Mouse (Mus musculus) limb, embryonic 11.5 days (tissue): ENCODE measurements around the gene Pld4. TPM values are rescaled to one million over a fixed set of nuclear protein-coding genes. Genes with fewer than 3 reads are reported as not detected.

Experiments
- ATAC-seq: fragments of 200-750 bp; cut with Nextera tagmentation; 2 replicates; pipeline ENCODE4 v1.8.0; 2017; ENCODE audit warnings: low read depth; ENCODE audit not compliant: insufficient number of reproducible peaks, low FRiP score, low TSS enrichment
- DNase-seq: peaks from one replicate; pipeline ENCODE4 v3.0.0-alpha.2; 2015; ENCODE audit warnings: low spot score
- H3K27ac ChIP-seq: fragments of 300-500 bp; sonication (generic); replicated peaks from 2 replicates; pipeline ENCODE4 v1.5.1; 2014; ENCODE audit warnings: low read depth, mild to moderate bottlenecking, low read length
- H3K27me3 ChIP-seq: fragments of 300-500 bp; sonication (generic); 2 replicates; pipeline ENCODE4 v1.6.1; 2014; ENCODE audit warnings: mild to moderate bottlenecking, low read length, mixed read lengths; ENCODE audit not compliant: control insufficient read depth, insufficient read depth
- H3K36me3 ChIP-seq: fragments of 300-500 bp; sonication (generic); 2 replicates; pipeline ENCODE4 v1.6.1; 2014; ENCODE audit warnings: mild to moderate bottlenecking, low read length, moderate library complexity, mixed read lengths; ENCODE audit not compliant: control insufficient read depth, insufficient read depth
- H3K4me1 ChIP-seq: fragments of 300-500 bp; sonication (generic); 2 replicates; pipeline ENCODE4 v1.6.1; 2014; ENCODE audit warnings: low read length, mixed read lengths; ENCODE audit not compliant: control insufficient read depth, insufficient read depth
- H3K4me2 ChIP-seq: fragments of 300-500 bp; sonication (generic); 2 replicates; pipeline ENCODE4 v1.6.1; 2014; ENCODE audit warnings: low read depth, mild to moderate bottlenecking, moderate library complexity; ENCODE audit not compliant: severe bottlenecking
- H3K4me3 ChIP-seq: fragments of 300-500 bp; sonication (generic); 2 replicates; pipeline ENCODE4 v1.5.1; 2014; ENCODE audit warnings: low read depth, low read length
- H3K9ac ChIP-seq: fragments of 300-500 bp; sonication (generic); 2 replicates; pipeline ENCODE4 v1.6.1; 2014; ENCODE audit warnings: mild to moderate bottlenecking, low read length
- H3K9me3 ChIP-seq: fragments of 300-500 bp; sonication (generic); 2 replicates; pipeline ENCODE4 v1.6.1; 2016; ENCODE audit warnings: low read length; ENCODE audit not compliant: control insufficient read depth
- WGBS: fragments of 180-500 bp; shearing (Covaris S2); extraction: QIAGEN DNeasy Blood & Tissue Kit; methylation state at CpG from one replicate; pipeline ENCODE4 v1.1.7; 2014; 5-methylcytosine and 5-hydroxymethylcytosine counted together
- polyA plus RNA-seq: library from polyadenylated mRNA; unstranded; fragments of >200 nt; fragmentation: Nextera tagmentation; extraction: Ambion mirVana; gene quantifications from 2 replicates; pipeline ENCODE4 v1.2.1, GENCODE M21; 2014

Gene Pld4
- polyA plus RNA-seq, 1 experiment from 2014 or later = 2.8 TPM

DNA sequence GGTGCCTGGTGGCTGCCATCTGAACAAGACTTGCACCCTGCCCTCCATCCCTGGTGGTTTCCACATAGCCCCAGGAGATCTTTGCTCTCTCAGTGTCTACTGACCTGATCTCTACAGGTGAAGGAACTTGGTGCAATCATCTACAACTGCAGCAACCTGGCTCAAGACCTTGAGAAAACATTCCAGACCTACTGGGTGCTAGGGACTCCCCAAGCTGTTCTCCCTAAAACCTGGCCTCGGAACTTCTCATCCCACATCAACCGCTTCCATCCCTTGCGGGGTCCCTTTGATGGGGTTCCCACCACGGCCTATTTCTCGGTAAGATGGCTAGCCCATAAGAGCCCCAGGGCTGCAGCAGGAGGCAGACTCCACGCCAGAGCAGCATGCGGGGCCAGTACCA lies 6.1 kb downstream of the Pld4 start:
- Histone ChIP-seq H3K4me1 (no peaks in the 10 kb centered on the region), H3K4me2 (no peak overlapping the region), H3K4me3 (no peak overlapping the region), H3K27me3 (no peaks in the 10 kb centered on the region), H3K9me3 (no peaks in the 10 kb centered on the region), H3K27ac (no peak overlapping the region), H3K36me3 (no peaks in the 10 kb centered on the region), H3K9ac (no peak overlapping the region)
- DNase-seq = no peak
- 89% methylated on average over 7 of the region's 7 CpGs for WGBS
- no peak for ATAC-seq

DNA sequence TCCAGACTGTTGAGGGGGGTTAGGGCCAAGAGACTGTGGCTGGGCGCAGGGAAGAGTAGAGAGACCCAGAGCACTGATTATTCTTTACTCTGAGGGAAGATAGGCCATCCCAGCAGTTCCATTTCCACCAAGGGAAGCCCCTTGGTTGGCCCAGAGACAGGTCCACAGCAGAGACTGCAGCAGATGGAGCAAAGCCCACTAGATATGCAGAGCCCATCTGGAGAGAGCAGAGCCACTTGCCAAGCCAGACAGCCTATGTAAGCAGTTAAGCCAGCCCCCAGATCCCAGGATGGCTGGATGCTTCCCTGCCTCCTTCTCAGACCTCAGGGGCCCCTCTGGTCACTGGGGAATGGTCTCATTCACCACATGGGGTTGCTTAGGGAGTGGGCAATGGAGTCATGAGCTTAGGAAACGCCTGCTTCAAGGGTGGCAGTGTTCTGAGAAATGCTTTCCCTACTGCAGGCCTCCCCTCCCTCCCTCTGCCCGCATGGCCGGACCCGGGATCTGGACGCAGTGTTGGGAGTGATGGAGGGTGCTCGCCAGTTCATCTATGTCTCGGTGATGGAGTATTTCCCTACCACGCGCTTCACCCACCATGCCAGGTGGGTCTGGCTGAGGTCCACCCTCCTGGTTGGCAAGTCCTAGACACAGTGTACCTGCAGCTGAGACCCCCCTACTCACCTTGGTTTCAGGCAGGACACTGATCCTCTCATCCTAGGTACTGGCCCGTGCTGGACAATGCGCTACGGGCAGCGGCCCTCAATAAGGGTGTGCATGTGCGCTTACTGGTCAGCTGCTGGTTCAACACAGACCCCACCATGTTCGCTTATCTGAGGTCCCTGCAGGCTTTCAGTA lies 6.8 kb downstream of the Pld4 start:
- Histone ChIP-seq H3K36me3 (no peaks in the 10 kb centered on the region), H3K9me3 (no peaks in the 10 kb centered on the region), H3K4me1 (no peaks in the 10 kb centered on the region), H3K4me2 (no peak overlapping the region), H3K9ac (no peak overlapping the region), H3K27ac (no peak overlapping the region), H3K4me3 (no peak overlapping the region), H3K27me3 (no peaks in the 10 kb centered on the region)
- 89% methylated on average over 16 of the region's 16 CpGs for WGBS
- ATAC-seq = no peak
- no peak for DNase-seq

DNA sequence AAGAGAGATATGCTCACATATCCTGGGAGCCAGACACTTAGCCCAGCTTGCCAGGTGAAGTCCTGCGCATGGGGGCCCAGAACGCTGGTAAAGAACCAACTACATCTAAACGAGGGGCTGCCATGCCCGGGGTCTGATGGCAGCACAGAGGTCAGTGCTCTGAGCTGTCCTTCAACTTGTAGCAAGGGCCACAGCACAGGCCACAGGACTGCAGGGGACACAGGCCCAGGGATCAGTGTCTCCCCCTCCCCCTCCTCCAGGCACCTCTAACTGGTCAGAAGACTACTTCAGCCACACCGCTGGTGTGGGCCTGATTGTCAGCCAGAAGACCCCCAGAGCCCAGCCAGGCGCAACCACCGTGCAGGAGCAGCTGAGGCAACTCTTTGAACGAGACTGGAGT lies 7.7 kb downstream of the Pld4 start:
- Histone ChIP-seq H3K4me2 (no peak overlapping the region), H3K4me1 (no peaks in the 10 kb centered on the region), H3K4me3 (no peak overlapping the region), H3K9ac (no peak overlapping the region), H3K36me3 (no peaks in the 10 kb centered on the region), H3K9me3 (no peaks in the 10 kb centered on the region), H3K27me3 (no peaks in the 10 kb centered on the region), H3K27ac (no peak overlapping the region)
- 84% methylated on average over 8 of the region's 8 CpGs for WGBS
- DNase-seq = no peak
- ATAC-seq = no peak

DNA sequence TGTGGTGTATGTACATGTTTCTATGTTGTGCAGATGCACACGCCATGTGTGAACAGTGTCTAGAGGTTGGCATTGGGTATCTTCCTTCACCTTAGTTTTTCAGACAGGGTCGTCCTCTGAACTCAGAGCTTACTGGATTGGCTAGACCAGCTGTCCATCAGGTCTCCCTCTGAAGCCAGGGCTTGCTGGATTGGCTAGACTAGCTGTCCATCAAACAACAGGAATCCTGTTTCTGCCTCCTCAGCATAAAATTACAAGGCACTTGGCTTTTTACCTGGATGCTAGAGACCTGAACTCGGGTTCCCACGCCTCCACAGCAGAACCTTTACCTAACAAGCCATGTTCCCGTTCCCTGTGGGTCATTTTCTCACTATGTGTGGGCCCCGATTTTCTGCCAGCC lies 8.6 kb downstream of the Pld4 start:
- Histone ChIP-seq H3K4me1 (no peaks in the 10 kb centered on the region), H3K27me3 (no peaks in the 10 kb centered on the region), H3K4me2 (no peak overlapping the region), H3K36me3 (no peaks in the 10 kb centered on the region), H3K4me3 (no peak overlapping the region), H3K9ac (no peak overlapping the region), H3K9me3 (no peaks in the 10 kb centered on the region), H3K27ac (no peak overlapping the region)
- 90% methylated on average over 6 of the region's 6 CpGs for WGBS
- no peak for DNase-seq
- ATAC-seq = no peak

DNA sequence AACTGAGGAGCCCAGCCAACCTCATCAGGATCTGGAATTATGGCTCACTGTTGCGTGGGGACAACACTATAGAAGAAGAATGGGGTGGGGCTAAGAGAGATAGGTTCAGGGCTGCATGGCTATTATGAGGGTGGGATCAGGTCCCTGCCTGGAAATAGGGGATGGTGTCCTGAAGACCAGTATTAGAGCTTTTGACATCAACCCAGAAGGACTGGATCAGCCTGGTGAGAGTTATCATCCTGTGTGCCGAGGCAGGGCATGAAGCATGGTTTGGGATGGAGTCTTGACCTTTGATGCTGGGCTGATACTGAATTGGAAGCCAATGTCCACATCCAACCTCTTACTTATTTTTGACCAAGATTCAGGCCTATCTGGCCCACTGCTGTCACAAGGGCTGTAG lies 9.3 kb downstream of the Pld4 start:
- Histone ChIP-seq H3K27me3 (no peaks in the 10 kb centered on the region), H3K9ac (no peak overlapping the region), H3K4me1 (no peaks in the 10 kb centered on the region), H3K4me2 (no peak overlapping the region), H3K9me3 (no peaks in the 10 kb centered on the region), H3K4me3 (no peak overlapping the region), H3K27ac (no peak overlapping the region), H3K36me3 (no peaks in the 10 kb centered on the region)
- ATAC-seq (no peak), DNase-seq (no peak)
- 78% methylated on average over 2 of the region's 2 CpGs for WGBS

DNA sequence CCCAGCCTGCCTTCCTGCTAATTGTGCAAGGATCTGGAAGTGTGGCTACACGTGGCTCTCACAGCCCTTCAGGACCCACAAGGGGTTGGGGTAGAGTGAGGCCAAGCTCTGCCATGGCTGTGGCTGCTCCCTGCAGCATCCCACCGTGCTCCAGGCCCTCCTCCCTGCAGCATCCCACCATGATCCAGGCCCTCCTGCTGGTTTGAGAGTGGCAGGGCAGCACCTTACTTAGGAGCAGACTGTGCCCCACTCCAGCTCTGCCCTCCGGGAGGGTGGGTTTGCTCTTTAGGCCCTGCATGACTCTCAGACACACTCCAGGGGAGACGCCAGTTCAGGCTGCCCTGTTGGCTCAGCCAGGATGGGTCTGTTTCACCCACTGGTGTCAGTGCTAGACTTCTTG lies 9.9 kb downstream of the Pld4 start:
- 75% methylated on average over 4 of the region's 4 CpGs for WGBS
- Histone ChIP-seq H3K9ac (no peak overlapping the region), H3K27me3 (no peaks in the 10 kb centered on the region), H3K4me2 (no peak overlapping the region), H3K4me3 (no peak overlapping the region), H3K27ac (no peak overlapping the region), H3K9me3 (no peaks in the 10 kb centered on the region), H3K36me3 (no peaks in the 10 kb centered on the region), H3K4me1 (no peaks in the 10 kb centered on the region)
- ATAC-seq (no peak), DNase-seq (no peak)

DNA sequence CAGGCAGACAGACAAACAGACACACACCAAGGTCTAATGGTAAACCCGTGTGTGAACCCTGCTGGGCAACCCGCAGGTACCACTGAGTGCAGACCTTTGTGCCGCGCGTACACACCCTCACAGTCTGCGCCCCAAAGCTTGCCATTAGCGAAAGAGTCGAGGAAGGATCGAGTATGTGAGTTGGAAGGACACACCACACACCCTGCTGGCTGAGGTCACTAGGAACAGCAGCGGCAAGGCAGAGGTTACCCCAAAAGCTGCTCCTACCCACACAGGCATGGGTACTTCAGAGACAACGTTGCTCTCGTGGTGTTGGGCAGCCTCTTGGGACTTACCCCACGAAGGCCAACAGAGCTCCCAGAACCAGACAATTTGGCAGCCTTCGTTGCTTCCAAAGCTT lies 11.9 kb downstream of the Pld4 start:
- Histone ChIP-seq H3K9ac (no peak overlapping the region), H3K4me1 (no peaks in the 10 kb centered on the region), H3K9me3 (no peaks in the 10 kb centered on the region), H3K27me3 (no peaks in the 10 kb centered on the region), H3K4me3 (no peak overlapping the region), H3K36me3 (no peaks in the 10 kb centered on the region), H3K27ac (no peak overlapping the region), H3K4me2 (no peak overlapping the region)
- DNase-seq (no peak), ATAC-seq (no peak)
- 90% methylated on average over 14 of the region's 14 CpGs for WGBS

DNA sequence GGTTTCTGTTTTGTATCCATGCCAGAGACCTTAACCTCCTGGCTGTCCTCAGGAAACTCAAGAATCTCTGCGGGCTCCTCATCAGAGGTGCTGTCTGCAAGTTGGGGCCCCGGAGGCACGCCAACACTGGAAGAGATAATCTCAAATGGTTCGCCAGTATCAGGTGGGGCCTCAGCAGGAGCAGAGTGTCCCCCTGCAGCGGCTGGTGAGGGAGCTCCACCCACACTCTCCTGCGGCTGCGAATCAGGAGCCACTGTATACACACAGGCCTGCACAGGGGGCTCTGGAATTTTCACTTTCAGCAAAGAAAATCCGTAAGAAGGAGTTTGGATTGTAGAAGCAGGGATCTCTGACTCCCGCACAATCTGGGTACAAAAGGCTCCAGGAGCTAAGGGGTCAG lies 12.9 kb downstream of the Pld4 start:
- DNase-seq (no peak), ATAC-seq (no peak)
- Histone ChIP-seq H3K4me2 (no peak overlapping the region), H3K4me1 (no peaks in the 10 kb centered on the region), H3K27me3 (no peaks in the 10 kb centered on the region), H3K4me3 (no peak overlapping the region), H3K27ac (no peak overlapping the region), H3K9ac (no peak overlapping the region), H3K9me3 (no peaks in the 10 kb centered on the region), H3K36me3 (no peaks in the 10 kb centered on the region)
- WGBS = 49% methylated on average over 9 of the region's 9 CpGs

DNA sequence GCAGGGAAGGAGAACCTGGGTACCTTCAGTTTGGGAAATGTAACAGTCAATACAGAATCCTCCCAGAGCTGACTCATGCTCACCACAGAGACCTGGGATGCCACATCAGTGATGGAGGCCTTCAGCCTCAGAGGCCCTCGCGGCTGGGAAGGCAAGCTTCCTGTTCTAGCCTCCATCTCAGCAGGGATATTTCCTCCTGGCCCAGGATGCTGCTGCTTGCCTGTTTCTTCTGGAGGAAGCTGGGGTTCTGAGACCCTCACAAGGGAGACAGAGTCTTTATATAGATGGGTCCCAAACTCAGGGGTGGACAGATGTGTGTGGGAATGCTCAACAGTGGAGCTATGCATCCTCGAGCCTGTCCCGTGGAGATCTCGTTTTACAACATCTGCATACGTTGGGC lies 13.6 kb downstream of the Pld4 start:
- WGBS = 85% methylated on average over 6 of the region's 6 CpGs
- Histone ChIP-seq H3K27ac (no peak overlapping the region), H3K27me3 (no peaks in the 10 kb centered on the region), H3K36me3 (no peaks in the 10 kb centered on the region), H3K4me3 (no peak overlapping the region), H3K9me3 (no peaks in the 10 kb centered on the region), H3K9ac (no peak overlapping the region), H3K4me2 (no peak overlapping the region), H3K4me1 (no peaks in the 10 kb centered on the region)
- DNase-seq (no peak), ATAC-seq (no peak)
